In genomic region chr2:131997356-131997755, GRCm38 (mm10) we compare ENCODE assay signal across 30 mouse cellular contexts. TPM values are rescaled to one million over a fixed set of nuclear protein-coding genes. Genes with fewer than 3 reads are reported as not detected.
A peak's percentile ranks its signal among the peaks of the same experiment; 100 is the strongest.
DNase-seq lines count a peak whose midpoint lies in the region; ATAC-seq and TF ChIP-seq lines count a peak whose summit lies in the region.
"Had no signal": no experiment of that assay in that cellular context is flagged by ENCODE, and none has a peak within 500 bp of the region (broad histone marks: within the 10 kb centered on the region; RNA-seq: fewer than 3 reads in every experiment).

No protein-coding gene starts in this region.

- no peaks in the 10 kb centered on the region for H3K27me3 ChIP-seq in forebrain, embryonic 14.5 days (replicated peaks; ENCODE audit: control insufficient read depth, insufficient read depth, low read length)
- H3K27me3 ChIP-seq in forebrain, postnatal 0 days (ENCODE audit: insufficient read depth, low read length): no peaks in the 10 kb centered on the region
- no peaks in the 10 kb centered on the region for H3K27me3 ChIP-seq in intestine, embryonic 15.5 days (replicated peaks)
- no peaks in the 10 kb centered on the region for H3K27me3 ChIP-seq in intestine, embryonic 16.5 days (replicated peaks; ENCODE audit: control insufficient read depth, insufficient read depth, low read length)
- H3K27me3 ChIP-seq in midbrain, postnatal 0 days (ENCODE audit: insufficient read depth, low read length): no peaks in the 10 kb centered on the region
- H3K27me3 ChIP-seq in midbrain, embryonic 11.5 days (ENCODE audit: control insufficient read depth, insufficient read depth, low read length): no peaks in the 10 kb centered on the region
- H3K27me3 ChIP-seq: embryonic facial prominence, embryonic 12.5 days; forebrain, embryonic 15.5 days; liver, embryonic 15.5 days; lung, embryonic 15.5 days; Patski had no signal

- peak; percentile 13 for DNase-seq in forebrain, embryonic 14.5 days (ENCODE audit: low spot score)
- DNase-seq in forebrain, postnatal 0 days: no peak
- peak; percentile 22 for DNase-seq in midbrain, postnatal 0 days (ENCODE audit: low spot score)
- DNase-seq in midbrain, embryonic 11.5 days (ENCODE audit: low spot score, missing footprints): no peak
- DNase-seq in ovary, adult 18-20 months (ENCODE audit: low spot score): no peak
- DNase-seq: adrenal gland, postnatal 14 days; cerebellum, adult 18-20 months; embryo, embryonic 11 days; gastrocnemius, adult 2 months; gastrocnemius, postnatal 36 days; kidney, adult 8-10 months; kidney, postnatal 4 days; layer of hippocampus, adult 9-11 months; midbrain, embryonic 14.5 days; right cerebral cortex, postnatal 14 days had no signal

- no peak overlapping the region for H3K27ac ChIP-seq in forebrain, embryonic 14.5 days (ENCODE audit: low read depth, low read length)
- H3K27ac ChIP-seq in forebrain, postnatal 0 days (ENCODE audit: low read depth, low read length): no peak overlapping the region
- no peak overlapping the region for H3K27ac ChIP-seq in intestine, embryonic 15.5 days
- H3K27ac ChIP-seq in intestine, embryonic 16.5 days (ENCODE audit: low read length): no peak overlapping the region
- H3K27ac ChIP-seq in midbrain, postnatal 0 days (ENCODE audit: low read depth, low read length): no peak overlapping the region
- H3K27ac ChIP-seq in midbrain, embryonic 11.5 days (ENCODE audit: low read depth, low read length): no peak overlapping the region
- H3K27ac ChIP-seq: embryonic facial prominence, embryonic 12.5 days; forebrain, embryonic 15.5 days; gastrocnemius, adult 2 months; hindbrain, embryonic 14.5 days; kidney, postnatal 0 days; limb, embryonic 12.5 days; liver, embryonic 15.5 days; lung, embryonic 15.5 days; macrophage had no signal

- ATAC-seq in forebrain, embryonic 14.5 days: no peak
- no peak for ATAC-seq in forebrain, postnatal 0 days
- ATAC-seq in intestine, embryonic 15.5 days: peak; percentile 34; the same call in 1 of the 2 replicates
- no peak for ATAC-seq in intestine, embryonic 16.5 days
- no peak for ATAC-seq in midbrain, postnatal 0 days (ENCODE audit: low FRiP score)
- ATAC-seq in midbrain, embryonic 11.5 days (ENCODE audit: low FRiP score): no peak
- ATAC-seq: forebrain, embryonic 15.5 days; inflammation-experienced regulatory T-cells, adult 6 months; Patski had no signal

- peaks cover 11% of the 10 kb centered on the region for H3K4me1 ChIP-seq in forebrain, embryonic 14.5 days (ENCODE audit: control insufficient read depth, insufficient read depth, low read length)
- H3K4me1 ChIP-seq in forebrain, postnatal 0 days (ENCODE audit: insufficient read depth): no peaks in the 10 kb centered on the region
- no peaks in the 10 kb centered on the region for H3K4me1 ChIP-seq in intestine, embryonic 15.5 days (replicated peaks)
- H3K4me1 ChIP-seq in intestine, embryonic 16.5 days (ENCODE audit: control insufficient read depth, insufficient read depth, low read length): no peaks in the 10 kb centered on the region
- H3K4me1 ChIP-seq in midbrain, postnatal 0 days (ENCODE audit: insufficient read depth, low read length): no peaks in the 10 kb centered on the region
- 0 out of 2 replicates have a peak, but pooled peaks cover 7% of the 10 kb centered on the region for H3K4me1 ChIP-seq in midbrain, embryonic 11.5 days (ENCODE audit: control insufficient read depth, insufficient read depth, low read length)
- H3K4me1 ChIP-seq: liver, embryonic 15.5 days had no signal

- H3K9ac ChIP-seq in forebrain, embryonic 14.5 days (ENCODE audit: low read length): no peak overlapping the region
- H3K9ac ChIP-seq in forebrain, postnatal 0 days: no peak overlapping the region
- H3K9ac ChIP-seq in intestine, embryonic 15.5 days: no peak overlapping the region
- no peak overlapping the region for H3K9ac ChIP-seq in intestine, embryonic 16.5 days (ENCODE audit: low read depth, low read length)
- no peak overlapping the region for H3K9ac ChIP-seq in midbrain, postnatal 0 days (replicated peaks; ENCODE audit: low read length, poor library complexity, severe bottlenecking)
- H3K9ac ChIP-seq in midbrain, embryonic 11.5 days (ENCODE audit: low read length): no peak overlapping the region
- H3K9ac ChIP-seq: embryonic facial prominence, embryonic 12.5 days; forebrain, embryonic 15.5 days; hindbrain, embryonic 14.5 days; limb, embryonic 12.5 days; liver, embryonic 15.5 days; lung, embryonic 15.5 days had no signal

- TF ChIP-seq CTCF in forebrain, postnatal 0 days (IDR thresholded peaks at IDR 0.05; ENCODE audit: low read depth): no peak
- TF ChIP-seq CTCF in midbrain, postnatal 0 days (IDR thresholded peaks at IDR 0.05): no peak

- peaks cover 52% of the 10 kb centered on the region for H3K36me3 ChIP-seq in forebrain, embryonic 14.5 days (ENCODE audit: control insufficient read depth, insufficient read depth, low read length)
- H3K36me3 ChIP-seq in forebrain, postnatal 0 days (ENCODE audit: insufficient read depth): peaks cover 37% of the 10 kb centered on the region
- H3K36me3 ChIP-seq in intestine, embryonic 15.5 days: no peaks in the 10 kb centered on the region
- H3K36me3 ChIP-seq in intestine, embryonic 16.5 days (ENCODE audit: control insufficient read depth, insufficient read depth, low read length): peaks cover 6% of the 10 kb centered on the region; the same call in 1 of the 2 replicates
- H3K36me3 ChIP-seq in midbrain, postnatal 0 days (ENCODE audit: insufficient read depth, low read length): peaks cover 17% of the 10 kb centered on the region; the same call in 1 of the 2 replicates
- H3K36me3 ChIP-seq in midbrain, embryonic 11.5 days (ENCODE audit: control insufficient read depth, insufficient read depth, low read length): peaks cover 4% of the 10 kb centered on the region; the same call in 1 of the 2 replicates
- H3K36me3 ChIP-seq: embryonic facial prominence, embryonic 12.5 days; limb, embryonic 12.5 days; liver, embryonic 15.5 days; lung, embryonic 15.5 days had no signal

- no peaks in the 10 kb centered on the region for H3K9me3 ChIP-seq in forebrain, embryonic 14.5 days (replicated peaks; ENCODE audit: control insufficient read depth, low read length)
- no peaks in the 10 kb centered on the region for H3K9me3 ChIP-seq in forebrain, postnatal 0 days (ENCODE audit: low read length)
- no peaks in the 10 kb centered on the region for H3K9me3 ChIP-seq in intestine, embryonic 15.5 days
- H3K9me3 ChIP-seq in intestine, embryonic 16.5 days (ENCODE audit: control insufficient read depth, low read length): no peaks in the 10 kb centered on the region
- H3K9me3 ChIP-seq in midbrain, postnatal 0 days (ENCODE audit: low read length): no peaks in the 10 kb centered on the region
- H3K9me3 ChIP-seq in midbrain, embryonic 11.5 days (ENCODE audit: control insufficient read depth, low read length): no peaks in the 10 kb centered on the region
- H3K9me3 ChIP-seq: embryonic facial prominence, embryonic 12.5 days; forebrain, embryonic 15.5 days; limb, embryonic 12.5 days; liver, embryonic 15.5 days; lung, embryonic 15.5 days had no signal

- H3K4me3 ChIP-seq in forebrain, embryonic 14.5 days (ENCODE audit: low read depth, low read length): no peak overlapping the region
- H3K4me3 ChIP-seq in forebrain, postnatal 0 days (ENCODE audit: low read depth, low read length): no peak overlapping the region
- H3K4me3 ChIP-seq in intestine, embryonic 15.5 days (replicated peaks): no peak overlapping the region
- H3K4me3 ChIP-seq in intestine, embryonic 16.5 days (ENCODE audit: low read length): no peak overlapping the region
- H3K4me3 ChIP-seq in midbrain, postnatal 0 days (ENCODE audit: low read depth, low read length): no peak overlapping the region
- H3K4me3 ChIP-seq in midbrain, embryonic 11.5 days (ENCODE audit: low read depth, low read length): no peak overlapping the region
- H3K4me3 ChIP-seq: embryonic facial prominence, embryonic 12.5 days; forebrain, embryonic 15.5 days; gastrocnemius, adult 2 months; limb, embryonic 12.5 days; liver, embryonic 15.5 days; lung, embryonic 15.5 days had no signal

- H3K4me2 ChIP-seq in forebrain, embryonic 14.5 days (ENCODE audit: low read length): no peak overlapping the region
- no peak overlapping the region for H3K4me2 ChIP-seq in forebrain, postnatal 0 days (ENCODE audit: low read depth)
- no peak overlapping the region for H3K4me2 ChIP-seq in intestine, embryonic 15.5 days (replicated peaks)
- H3K4me2 ChIP-seq in intestine, embryonic 16.5 days (ENCODE audit: low read depth, low read length): no peak overlapping the region
- no peak overlapping the region for H3K4me2 ChIP-seq in midbrain, postnatal 0 days (ENCODE audit: low read depth, low read length, poor library complexity, severe bottlenecking)
- H3K4me2 ChIP-seq in midbrain, embryonic 11.5 days: no peak overlapping the region
- H3K4me2 ChIP-seq: embryonic facial prominence, embryonic 12.5 days; forebrain, embryonic 15.5 days; hindbrain, embryonic 14.5 days; limb, embryonic 12.5 days; liver, embryonic 15.5 days; lung, embryonic 15.5 days had no signal

- 14% methylated on average over 5 of the region's 5 CpGs for WGBS in forebrain, embryonic 14.5 days
- 20% methylated on average over 5 of the region's 5 CpGs for WGBS in forebrain, postnatal 0 days
- WGBS in intestine, embryonic 15.5 days: 46% methylated on average over 5 of the region's 5 CpGs
- 52% methylated on average over 5 of the region's 5 CpGs for WGBS in intestine, embryonic 16.5 days
- 44% methylated on average over 5 of the region's 5 CpGs for WGBS in midbrain, postnatal 0 days
- 64% methylated on average over 5 of the region's 5 CpGs for WGBS in midbrain, embryonic 11.5 days

RNA-seq across cellular contexts. Expression of gene Rassf2, which starts 32.7 kb away (rescaled TPM):
- 17.9 and 20.3 TPM in 2 replicates for polyA plus RNA-seq in forebrain, embryonic 14.5 days (2014; fragmentation: Nextera tagmentation; extraction: Ambion mirVana)
- total RNA-seq in forebrain, postnatal 0 days (2014; rRNA removed): 32.8 and 33.5 TPM in 2 replicates
- polyA plus RNA-seq in forebrain, postnatal 0 days (2015; fragmentation: Nextera tagmentation; extraction: Ambion mirVana): 15.3 and 19.4 TPM in 2 replicates
- 7.6 and 8.0 TPM in 2 replicates for polyA plus RNA-seq in intestine, embryonic 15.5 days (2015; fragmentation: Nextera tagmentation; extraction: Ambion mirVana)
- polyA plus RNA-seq in intestine, embryonic 16.5 days (2015; fragmentation: Nextera tagmentation; extraction: Ambion mirVana): 8.2 and 9.0 TPM in 2 replicates
- total RNA-seq in midbrain, postnatal 0 days (2014; rRNA removed): 32.0 and 37.8 TPM in 2 replicates
- 15.9 and 16.7 TPM in 2 replicates for polyA plus RNA-seq in midbrain, postnatal 0 days (2015; fragmentation: Nextera tagmentation; extraction: Ambion mirVana)
- polyA plus RNA-seq in midbrain, embryonic 11.5 days (2014; fragmentation: Nextera tagmentation; extraction: Ambion mirVana): 32.3 and 33.2 TPM in 2 replicates

RNA-seq across cellular contexts. Expression of gene Prnd, which starts 46.7 kb away (rescaled TPM):
- polyA plus RNA-seq in forebrain, embryonic 14.5 days (2014; fragmentation: Nextera tagmentation; extraction: Ambion mirVana): 13.6 and 14.1 TPM in 2 replicates
- 3.5 and 4.4 TPM in 2 replicates for total RNA-seq in forebrain, postnatal 0 days (2014; rRNA removed)
- polyA plus RNA-seq in forebrain, postnatal 0 days (2015; fragmentation: Nextera tagmentation; extraction: Ambion mirVana): 6.0 and 6.2 TPM in 2 replicates
- polyA plus RNA-seq in intestine, embryonic 15.5 days (2015; fragmentation: Nextera tagmentation; extraction: Ambion mirVana): 30.3 and 34.6 TPM in 2 replicates
- polyA plus RNA-seq in intestine, embryonic 16.5 days (2015; fragmentation: Nextera tagmentation; extraction: Ambion mirVana): 27.1 and 28.8 TPM in 2 replicates
- total RNA-seq in midbrain, postnatal 0 days (2014; rRNA removed): 2.5 and 3.9 TPM in 2 replicates
- 4.0 and 4.8 TPM in 2 replicates for polyA plus RNA-seq in midbrain, postnatal 0 days (2015; fragmentation: Nextera tagmentation; extraction: Ambion mirVana)
- polyA plus RNA-seq in midbrain, embryonic 11.5 days (2014; fragmentation: Nextera tagmentation; extraction: Ambion mirVana): 5.3 and 6.9 TPM in 2 replicates
- total RNA-seq: liver, adult 2 months; megakaryocyte-erythroid progenitor cell, adult 5-6 weeks; MEL had no signal
- polyA plus RNA-seq: liver, adult 2 months; macrophage had no signal

Comparison
In these comparisons a context has a peak if more than half of its experiments do, and no peak if none do; other contexts are left out.
1. DNase-seq: peak in forebrain, embryonic 14.5 days (single experiment) and midbrain, postnatal 0 days (single experiment); none in forebrain, postnatal 0 days (single experiment), midbrain, embryonic 11.5 days (single experiment) and ovary, adult 18-20 months (single experiment).